Mouse (Mus musculus): ENCODE results near the gene Unc45b.
A peak's percentile ranks its signal among the peaks of the same experiment; 100 is the strongest.
"Not testable (repeated sequence)": the region's sequence is repeated elsewhere in the genome, so short reads cannot be mapped to it uniquely, and the experiment has no call there.

The Unc45b gene

DNA sequence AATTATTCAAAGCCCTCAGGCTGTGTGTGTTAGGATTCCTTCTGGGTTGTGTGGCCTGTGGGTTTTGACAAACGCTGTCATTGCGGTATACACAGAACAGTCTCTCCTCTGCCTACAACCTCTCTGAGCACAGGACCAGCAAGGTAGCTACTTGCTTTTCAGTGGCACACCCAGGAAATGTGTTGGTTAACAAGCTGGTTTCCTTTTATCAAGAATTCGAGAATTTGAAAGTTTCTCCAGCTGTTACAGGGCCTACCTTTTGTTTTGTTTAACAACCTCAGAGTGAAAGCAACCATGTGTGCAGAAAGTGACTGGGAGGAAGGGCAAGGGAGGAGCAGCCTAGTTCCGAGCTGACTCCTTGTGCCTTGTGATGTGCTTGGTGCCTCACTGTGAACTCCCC lies 37.1 kb downstream of the Unc45b start:
- no peak for DNase-seq (ENCODE audit: low spot score)

- DNase-seq (ENCODE audit: low spot score), result no peak
These were observed 38.7 kb downstream of the Unc45b start for GRCm38 (mm10) chr11:82949036-82949435.

DNA sequence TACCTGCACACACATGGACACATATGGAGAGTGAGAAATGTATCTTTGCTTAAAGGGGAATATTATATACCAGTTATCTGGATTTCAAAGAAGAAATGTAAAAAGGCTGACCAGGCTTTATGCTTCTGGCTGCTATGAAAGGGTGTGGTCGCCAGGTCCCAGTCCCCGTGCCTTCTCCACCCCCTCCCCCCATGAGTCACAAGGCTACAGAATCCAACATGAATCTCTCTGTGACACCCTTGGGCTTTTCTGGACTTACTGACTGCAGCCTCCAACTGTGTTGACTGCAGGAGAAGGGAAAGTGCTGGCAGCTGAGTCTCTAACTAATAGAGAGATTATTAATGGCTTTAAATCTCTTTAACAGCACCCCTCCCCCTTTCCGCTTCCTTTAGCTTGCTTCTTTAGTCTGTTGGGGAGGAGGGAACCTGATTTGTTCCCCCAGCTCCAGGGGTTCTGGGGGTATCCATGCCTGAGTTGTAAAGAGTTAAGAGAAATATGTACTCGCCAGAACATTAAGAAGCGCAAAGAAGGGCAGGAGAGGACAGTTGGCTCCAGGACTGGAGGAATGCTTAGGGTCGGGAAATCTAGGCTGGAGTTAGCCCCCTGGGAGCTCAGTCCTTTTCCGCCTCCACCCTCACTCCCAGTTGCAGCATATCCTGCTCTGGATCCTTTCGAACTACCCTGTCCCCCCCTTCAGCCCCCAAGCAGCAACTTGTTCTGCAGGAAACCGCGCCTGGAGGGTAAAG lies 40.6 kb downstream of the Unc45b start, which contains the start of gene Slfn5:
Slfn5 (plus strand) TSS at position 614 of the 746 bp plus-strand sequence.
- DNase-seq (ENCODE audit: low spot score), result no peak

DNA sequence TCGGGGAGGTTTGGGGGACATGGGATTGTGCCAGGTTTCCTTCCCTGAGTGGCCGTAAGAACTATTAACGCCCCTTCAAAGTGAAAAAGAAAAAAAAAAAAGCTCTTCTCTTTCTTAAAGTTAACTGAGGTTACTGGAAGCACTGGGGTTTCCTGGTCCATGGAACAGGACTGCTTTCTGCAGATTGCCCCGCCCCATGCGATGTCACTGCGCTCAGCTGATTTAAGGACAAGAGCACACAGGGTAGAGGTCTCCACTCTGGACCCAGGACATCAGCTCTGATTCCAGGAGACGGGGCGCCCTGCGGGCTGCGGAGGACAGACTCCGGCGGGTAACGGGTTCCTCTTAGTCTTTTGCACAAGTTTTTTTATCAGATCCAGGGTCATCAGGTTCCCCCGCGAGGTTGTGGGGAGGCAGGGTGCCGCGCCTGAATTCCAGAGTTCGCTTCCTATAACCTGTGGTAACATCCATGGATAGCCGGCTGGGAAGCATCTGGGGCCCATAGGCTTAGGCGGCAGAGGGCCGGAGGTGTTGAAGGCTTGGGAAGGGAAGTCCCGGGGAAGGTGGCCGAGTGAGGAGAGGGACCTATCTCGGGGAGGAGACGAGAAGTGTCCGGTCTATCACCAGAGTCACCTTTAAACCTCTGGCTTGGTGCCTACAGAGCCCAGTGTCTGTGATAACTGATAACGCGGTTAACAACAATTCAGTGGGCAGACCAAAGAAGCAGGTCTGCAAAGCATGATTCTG lies 41.7 kb downstream of the Unc45b start:
- no peak for DNase-seq (ENCODE audit: low spot score)

DNA sequence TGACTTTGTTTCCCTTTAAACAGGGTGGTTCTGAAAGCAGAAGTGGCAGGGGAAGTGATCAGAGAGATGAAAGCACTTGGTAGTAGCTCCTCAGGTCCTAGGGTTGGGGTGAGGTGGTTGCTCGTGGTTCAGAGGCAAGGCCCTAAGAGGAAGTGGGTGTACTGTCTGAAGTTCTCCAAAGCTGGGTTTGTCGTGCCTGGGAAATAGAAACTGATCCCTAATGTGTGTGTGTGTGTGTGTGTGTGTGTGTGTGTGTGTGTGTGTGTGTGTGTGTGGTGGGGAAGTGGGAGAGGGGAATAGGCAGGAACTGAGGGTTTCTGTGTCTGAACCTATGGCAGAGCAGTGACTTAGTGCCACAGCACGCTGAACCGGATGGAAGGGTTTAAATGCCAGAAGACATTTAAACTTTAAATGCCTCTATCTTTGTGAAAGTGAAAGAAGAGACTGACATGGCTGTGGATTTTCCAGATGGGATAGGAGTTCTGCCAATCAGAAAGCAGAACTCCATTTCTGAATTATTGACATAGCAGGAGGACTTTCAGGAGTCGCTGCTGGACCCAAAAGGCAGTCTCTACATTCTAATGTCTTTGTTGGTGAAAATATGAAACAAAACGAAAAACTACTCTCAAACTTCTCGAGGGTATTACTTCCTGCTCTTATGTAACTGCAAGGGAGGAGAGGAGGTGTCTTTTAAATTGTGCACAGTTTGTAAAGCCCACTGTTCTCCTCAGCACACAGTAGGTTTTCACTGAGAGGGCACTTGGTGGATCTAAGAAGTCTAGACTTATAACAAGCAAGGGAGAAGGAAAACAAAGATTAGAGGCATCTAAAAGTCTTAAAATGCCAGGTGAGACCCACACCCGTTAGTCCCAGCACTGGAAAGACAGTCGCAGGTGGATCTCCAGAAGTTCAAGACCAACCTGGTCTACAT lies 42.5 kb downstream of the Unc45b start:
- DNase-seq (ENCODE audit: low spot score), result no peak

DNA sequence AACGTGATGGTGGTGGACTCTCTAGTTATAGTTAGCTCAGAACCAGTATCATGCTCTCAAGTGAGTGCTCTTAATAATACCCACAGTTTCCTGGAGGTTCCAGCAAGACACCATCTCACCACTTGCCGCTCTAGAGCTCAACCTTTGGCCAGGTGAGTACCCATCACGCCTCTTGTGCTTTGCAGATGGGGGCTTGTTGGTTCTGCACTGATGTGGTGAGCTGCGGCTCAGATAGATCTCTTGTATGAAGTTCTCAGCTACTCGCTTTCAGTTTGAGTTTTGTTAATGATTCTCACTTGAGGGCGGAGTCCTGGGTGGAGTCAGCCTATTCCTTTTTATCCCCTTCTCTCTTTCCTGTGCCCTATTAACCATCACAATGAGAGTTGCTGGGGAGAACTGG lies 44.3 kb downstream of the Unc45b start:
- DNase-seq (ENCODE audit: low spot score), result no peak

DNA sequence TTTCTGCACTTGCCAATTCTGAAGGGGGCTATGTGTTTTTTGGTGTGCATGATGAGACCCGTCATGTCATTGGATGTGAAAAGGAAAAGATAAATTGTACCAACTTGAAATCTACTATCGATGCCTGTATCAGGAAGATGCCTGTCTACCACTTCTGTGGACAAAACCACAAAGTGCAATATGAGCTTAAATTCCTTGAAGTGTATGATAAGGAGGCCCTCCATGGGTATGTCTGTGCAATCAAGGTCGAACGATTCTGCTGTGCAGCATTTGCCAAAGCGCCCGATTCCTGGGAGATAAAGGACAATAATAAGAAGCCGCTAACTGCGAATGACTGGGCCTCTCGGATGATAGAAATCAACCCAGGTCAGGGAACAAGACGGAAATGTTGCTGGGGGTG lies 46.6 kb downstream of the Unc45b start:
- no peak for DNase-seq (ENCODE audit: low spot score)

DNA sequence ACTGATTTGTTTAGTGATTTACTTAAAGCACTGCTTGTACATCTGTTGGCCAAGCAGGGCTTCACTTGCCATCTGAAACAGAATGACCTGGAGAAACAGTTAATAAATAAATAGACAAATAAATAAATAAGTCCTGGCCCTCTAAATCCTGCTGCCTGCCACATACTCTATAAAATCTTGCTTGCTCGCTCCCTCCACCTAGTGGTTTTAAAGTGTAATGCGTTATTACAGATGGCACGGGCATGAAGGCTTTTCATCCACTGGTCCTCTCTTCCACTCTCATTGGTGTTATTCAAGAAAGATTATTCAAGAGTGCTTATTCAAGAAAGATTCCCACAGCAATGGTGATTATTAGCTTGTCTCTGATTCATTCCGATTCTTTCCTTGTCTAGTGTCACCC lies 49.3 kb downstream of the Unc45b start:
- DNase-seq (ENCODE audit: low spot score), result no peak

DNA sequence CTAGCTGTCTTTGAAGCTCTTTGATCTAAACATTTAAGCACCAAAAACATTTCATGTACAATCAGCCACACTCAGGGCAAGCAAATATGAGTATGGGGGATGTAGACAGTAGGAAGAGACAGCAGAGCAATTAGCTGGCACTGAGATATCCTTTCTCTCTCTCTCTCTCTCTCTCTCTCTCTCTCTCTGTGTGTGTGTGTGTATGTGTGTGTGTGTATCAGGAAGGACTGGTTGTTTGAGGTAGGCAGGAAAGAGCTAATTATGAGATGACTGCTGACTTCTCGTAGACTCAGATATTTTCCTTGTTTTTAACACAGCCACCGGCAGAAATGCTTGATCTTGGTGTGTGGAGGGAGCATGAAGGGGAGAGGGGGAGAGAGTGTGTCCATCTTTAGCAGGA lies 51.4 kb downstream of the Unc45b start:
- no peak for DNase-seq (ENCODE audit: low spot score)

DNA sequence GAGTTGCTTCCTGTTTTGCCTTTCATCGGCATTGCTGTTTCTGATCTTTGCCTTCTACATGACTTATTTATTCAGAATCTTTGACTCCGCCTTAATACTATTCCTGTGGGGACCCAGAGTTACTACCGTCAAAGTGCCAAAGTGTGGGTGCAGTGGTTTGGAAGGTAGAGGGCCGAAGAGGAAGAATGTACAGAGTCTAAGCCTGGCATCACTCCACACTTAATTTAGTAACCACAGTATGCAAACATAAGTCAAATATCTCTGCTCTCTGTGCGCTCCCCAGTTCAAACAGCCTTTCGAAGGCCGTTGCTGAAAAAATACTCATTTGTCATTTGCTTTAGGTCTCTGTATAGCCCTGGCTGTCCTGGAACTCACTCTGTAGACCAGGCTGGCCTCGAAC lies 51.9 kb downstream of the Unc45b start:
- DNase-seq (ENCODE audit: low spot score), result no peak

DNA sequence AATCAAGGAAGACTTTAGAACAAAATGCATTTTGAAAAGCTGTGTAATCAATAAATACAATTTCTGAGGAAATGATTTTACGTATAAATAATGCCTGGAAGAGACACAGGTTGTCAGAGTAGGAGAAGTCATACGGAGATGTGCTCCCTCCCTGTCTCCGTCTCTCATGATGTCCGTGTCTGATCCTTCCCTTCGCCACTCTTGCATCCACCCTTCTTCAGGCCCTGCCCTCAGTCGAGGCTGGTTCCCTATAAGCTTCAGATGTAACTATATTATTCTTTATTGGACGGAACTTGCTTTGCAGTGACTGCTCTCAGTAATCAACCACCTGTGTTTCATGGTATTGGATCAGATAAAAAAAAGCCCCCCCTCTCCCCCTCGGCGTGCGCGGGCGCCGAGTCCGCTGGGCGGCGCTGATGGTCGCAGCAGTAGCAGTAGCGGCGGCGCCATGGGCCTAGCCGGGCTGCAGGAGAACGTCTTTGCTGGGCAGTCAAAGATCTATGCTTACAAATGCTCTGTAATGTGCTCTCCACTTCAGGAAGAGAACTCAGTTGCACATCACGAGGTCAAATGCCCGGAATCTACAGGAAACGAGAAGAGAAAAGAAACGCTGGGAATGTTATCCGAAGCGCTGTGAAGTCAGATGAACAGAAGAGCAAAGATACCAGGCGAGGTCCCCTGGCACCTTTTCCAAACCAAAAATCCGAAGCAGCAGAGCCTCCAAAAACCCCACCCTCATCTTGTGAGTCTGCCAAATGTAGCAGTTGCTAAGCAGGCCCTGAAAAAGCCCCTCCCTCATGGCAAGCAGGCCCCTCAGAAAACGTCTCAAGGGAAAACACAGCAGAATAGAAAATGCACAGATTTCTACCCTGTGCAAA lies 60.6 kb downstream of the Unc45b start:
- DNase-seq (ENCODE audit: low spot score), result peak; percentile 18

DNA sequence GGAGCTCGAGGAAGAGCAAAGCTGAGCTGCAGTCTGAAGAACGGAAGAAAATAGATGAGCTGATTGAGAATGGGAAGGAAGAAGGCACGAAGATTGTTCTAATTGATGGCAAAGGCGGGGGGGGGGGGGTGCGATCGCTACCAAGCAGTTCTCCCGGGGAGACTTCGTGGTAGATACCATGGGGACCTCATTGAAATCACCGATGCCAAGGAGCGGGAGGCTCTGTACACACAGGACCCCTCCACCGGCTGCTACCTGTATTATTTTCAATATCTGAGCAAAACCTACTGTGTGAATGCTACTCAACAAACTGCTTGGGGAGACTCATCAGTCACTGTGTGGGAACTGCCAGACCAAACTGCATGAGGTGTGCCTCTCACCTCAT lies 61.2 kb downstream of the Unc45b start:
- no peak for DNase-seq (ENCODE audit: low spot score)

GRCm38 (mm10) chr11:82973916-82974315 lies 63.6 kb downstream of the Unc45b start:
- DNase-seq (ENCODE audit: low spot score), result no peak

DNA sequence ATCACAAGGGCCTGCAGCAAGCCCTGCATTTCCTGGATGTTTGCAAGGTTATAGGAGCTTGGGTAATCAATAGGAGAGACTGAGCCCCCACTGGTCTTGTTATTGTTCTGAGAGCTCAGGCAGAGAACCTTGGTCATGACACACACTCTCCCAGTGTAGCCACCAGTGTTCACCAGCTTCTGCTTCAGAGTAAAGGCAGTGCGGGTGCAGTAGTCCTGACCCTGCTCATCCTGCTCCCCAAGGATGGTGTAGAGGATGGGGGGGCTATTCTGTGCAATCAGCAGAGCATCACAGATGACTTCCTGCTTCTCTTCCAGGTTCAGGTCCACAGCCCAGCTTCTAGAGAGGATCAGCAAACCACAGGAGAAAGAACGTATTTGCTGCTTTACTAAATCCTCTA lies 72.1 kb downstream of the Unc45b start:
- not testable (repeated sequence) for DNase-seq (ENCODE audit: low spot score)

DNA sequence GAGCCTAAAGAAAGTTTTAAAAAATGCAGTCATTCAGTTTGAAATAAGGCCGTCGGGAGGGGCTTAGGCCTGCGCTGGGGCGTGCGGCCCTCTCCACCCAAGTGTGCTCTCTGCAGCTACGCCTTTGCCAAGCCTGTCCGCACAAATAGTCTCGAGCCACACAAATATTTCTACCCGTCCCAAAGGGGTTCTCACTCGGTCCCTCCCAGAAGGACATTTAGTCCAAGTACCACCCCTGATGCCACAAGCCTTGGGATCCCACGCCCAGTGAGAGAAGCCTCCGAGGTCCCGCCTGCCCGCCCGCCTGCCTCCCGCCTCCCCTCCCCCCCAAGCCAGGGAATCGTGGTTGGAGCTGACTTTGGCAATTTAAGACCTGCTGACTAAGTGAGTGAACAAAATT lies 72.8 kb downstream of the Unc45b start:
- DNase-seq (ENCODE audit: low spot score), result no peak

DNA sequence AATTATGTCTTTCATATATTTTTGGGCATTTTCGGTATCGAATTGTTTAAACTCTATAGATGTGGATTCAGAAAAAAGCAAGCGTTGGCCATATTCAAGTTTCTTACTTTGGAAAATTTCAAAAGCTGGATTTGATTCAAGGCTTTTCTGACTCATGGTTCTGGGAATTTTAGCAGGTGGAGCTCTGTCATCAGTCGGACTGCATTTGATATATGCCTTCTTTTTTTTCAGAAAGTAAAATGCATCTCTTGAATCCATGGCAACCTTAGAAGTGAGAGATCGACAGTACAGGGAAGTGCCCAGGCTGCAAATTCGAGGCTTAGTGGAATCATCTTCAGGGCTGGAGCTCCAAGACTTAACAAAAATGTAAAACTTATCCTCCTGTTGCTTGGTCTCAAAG lies 77.3 kb downstream of the Unc45b start:
- no peak for DNase-seq (ENCODE audit: low spot score)

GRCm38 (mm10) chr11:82989357-82989756 lies 79.0 kb downstream of the Unc45b start:
- DNase-seq (ENCODE audit: low spot score), result no peak

GRCm38 (mm10) chr11:82990612-82991385 lies 80.4 kb downstream of the Unc45b start:
- peak; percentile 23 for DNase-seq (ENCODE audit: low spot score)

- peak; percentile 15 for DNase-seq (ENCODE audit: low spot score)
These were observed 81.3 kb downstream of the Unc45b start, which contains the start of gene Slfn9 for GRCm38 (mm10) chr11:82991469-82992166. TSS of gene Slfn9 (minus strand) at chr11:82991830.

Data from yolk sac, embryonic 10.5 days (tissue).